Mouse (Mus musculus): Measurements from ENCODE around the gene Ppp1r9b. TPM values are rescaled to one million over a fixed set of nuclear protein-coding genes. Genes with fewer than 3 reads are reported as not detected.

The Ppp1r9b gene
- polyA plus RNA-seq, 1 experiment from 2014 or later, result 8.6 TPM

DNA sequence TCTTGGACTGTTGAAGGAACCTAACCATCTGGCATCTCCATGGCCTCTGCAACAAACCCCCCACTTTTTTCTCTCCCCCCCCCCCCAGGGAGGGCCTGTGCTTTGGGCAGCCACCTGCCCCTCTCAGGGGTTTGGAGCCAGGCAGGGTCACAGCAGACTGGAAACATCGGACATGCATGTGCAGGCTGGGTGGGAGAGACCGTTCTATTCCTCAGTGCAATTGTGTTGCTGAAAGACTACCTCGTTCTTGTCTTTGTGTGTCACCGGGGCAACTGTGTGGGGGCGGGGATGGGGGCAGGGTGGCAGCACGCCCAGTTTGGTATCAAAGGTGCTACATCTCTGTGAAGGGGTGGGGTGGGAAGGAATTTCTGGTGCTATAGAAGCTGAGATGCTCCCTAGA, 38.7 kb upstream of the Ppp1r9b start:
- no peak for ATAC-seq (ENCODE audit: insufficient number of reproducible peaks, insufficient read depth, low FRiP score, low read depth)
- Histone ChIP-seq H3K9ac (ENCODE audit: low read length) (no peak overlapping the region), H3K4me2 (ENCODE audit: low read length) (no peak overlapping the region), H3K36me3 (ENCODE audit: control insufficient read depth, insufficient read depth, low read length) (peaks cover 29% of the 10 kb centered on the region), H3K27ac (replicated peaks in 1 of 2; ENCODE audit: control insufficient read depth in 1 of 2, insufficient read depth in 1 of 2, low read depth in 2 of 2, low read length in 2 of 2) (peak overlapping the region in 1 of 2 experiments; percentile 35; a peak in 1 of 4 replicates), H3K4me1 (ENCODE audit: control insufficient read depth in 2 of 2, insufficient read depth in 2 of 2, low read length in 2 of 2) (peaks cover 4% of the 10 kb centered on the region in 2 experiments; a peak in 2 of 4 replicates), H3K9me3 (ENCODE audit: control insufficient read depth, low read length) (no peaks in the 10 kb centered on the region), H3K4me3 (ENCODE audit: control insufficient read depth in 1 of 2, insufficient read depth in 1 of 2, low read depth in 1 of 2, low read length in 2 of 2) (no peak overlapping the region), H3K27me3 (ENCODE audit: control insufficient read depth, insufficient read depth, low read length) (no peaks in the 10 kb centered on the region; the same call in none of the 2 replicates)
- WGBS, result 13% methylated on average over 6 of the region's 6 CpGs

- H3K27me3 ChIP-seq (ENCODE audit: control insufficient read depth, insufficient read depth, low read length), result no peaks in the 10 kb centered on the region; the same call in none of the 2 replicates
- peak overlapping the region in 1 of 2 experiments; percentile 20; a peak in 2 of 4 replicates for H3K4me3 ChIP-seq (ENCODE audit: control insufficient read depth in 1 of 2, insufficient read depth in 1 of 2, low read depth in 1 of 2, low read length in 2 of 2)
- H3K36me3 ChIP-seq (ENCODE audit: control insufficient read depth, insufficient read depth, low read length), result peaks cover 12% of the 10 kb centered on the region; the same call in 1 of the 2 replicates
- no peak overlapping the region for H3K4me2 ChIP-seq (ENCODE audit: low read length)
- H3K27ac ChIP-seq (replicated peaks in 1 of 2; ENCODE audit: control insufficient read depth in 1 of 2, insufficient read depth in 1 of 2, low read depth in 2 of 2, low read length in 2 of 2), result peak overlapping the region; percentile 48 to 67; a peak in 3 of 4 replicates
- 62% methylated on average over 9 of the region's 9 CpGs for WGBS
- H3K4me1 ChIP-seq (ENCODE audit: control insufficient read depth in 2 of 2, insufficient read depth in 2 of 2, low read length in 2 of 2), result peaks cover 4 to 11% of the 10 kb centered on the region in 2 experiments; a peak in 2 of 4 replicates
- no peak for ATAC-seq (ENCODE audit: insufficient number of reproducible peaks, insufficient read depth, low FRiP score, low read depth)
- H3K9ac ChIP-seq (ENCODE audit: low read length), result peak overlapping the region; percentile 36
- H3K9me3 ChIP-seq (ENCODE audit: control insufficient read depth, low read length), result no peaks in the 10 kb centered on the region
Measured at GRCm38 (mm10) chr11:94955103-94955502, 35.7 kb upstream of the Ppp1r9b start.

DNA sequence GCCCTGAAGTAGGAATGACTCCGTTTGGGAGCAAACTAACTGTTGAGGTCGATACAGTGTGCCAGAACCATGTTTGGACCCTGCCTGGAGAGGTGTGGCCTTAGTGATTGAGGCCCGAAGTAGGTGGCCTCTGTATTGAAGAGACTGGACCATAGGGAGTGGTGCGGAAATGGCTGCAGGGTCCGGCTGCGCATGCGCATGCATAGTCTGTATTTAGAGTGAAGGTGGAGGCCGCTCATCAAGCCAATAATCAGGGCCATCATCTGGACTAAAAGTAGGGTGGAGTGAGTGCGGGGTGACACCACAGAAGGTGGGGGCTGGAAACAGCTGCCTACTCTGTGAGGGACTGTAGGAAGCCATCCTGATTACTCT, 33.2 kb upstream of the Ppp1r9b start:
- Histone ChIP-seq H3K9ac (ENCODE audit: low read length) (no peak overlapping the region), H3K4me1 (ENCODE audit: control insufficient read depth in 2 of 2, insufficient read depth in 2 of 2, low read length in 2 of 2) (peaks cover 0 to 8% of the 10 kb centered on the region in 2 experiments; a peak in 2 of 4 replicates), H3K27ac (replicated peaks in 1 of 2; ENCODE audit: control insufficient read depth in 1 of 2, insufficient read depth in 1 of 2, low read depth in 2 of 2, low read length in 2 of 2) (peak overlapping the region; percentile 82), H3K9me3 (ENCODE audit: control insufficient read depth, low read length) (no peaks in the 10 kb centered on the region), H3K4me2 (ENCODE audit: low read length) (0 out of 2 replicates have a peak overlapping the region, but pooled peaks have one; percentile 8), H3K27me3 (ENCODE audit: control insufficient read depth, insufficient read depth, low read length) (no peaks in the 10 kb centered on the region; the same call in none of the 2 replicates), H3K36me3 (ENCODE audit: control insufficient read depth, insufficient read depth, low read length) (no peaks in the 10 kb centered on the region), H3K4me3 (ENCODE audit: control insufficient read depth in 1 of 2, insufficient read depth in 1 of 2, low read depth in 1 of 2, low read length in 2 of 2) (no peak overlapping the region)
- 77% methylated on average over 9 of the region's 9 CpGs for WGBS
- ATAC-seq (ENCODE audit: insufficient number of reproducible peaks, insufficient read depth, low FRiP score, low read depth), result 0 out of 2 replicates have a peak, but pooled peaks have one; percentile 12

- peak overlapping the region; percentile 82 for H3K27ac ChIP-seq (replicated peaks in 1 of 2; ENCODE audit: control insufficient read depth in 1 of 2, insufficient read depth in 1 of 2, low read depth in 2 of 2, low read length in 2 of 2)
- no peak overlapping the region for H3K4me3 ChIP-seq (ENCODE audit: control insufficient read depth in 1 of 2, insufficient read depth in 1 of 2, low read depth in 1 of 2, low read length in 2 of 2)
- H3K4me2 ChIP-seq (ENCODE audit: low read length), result 0 out of 2 replicates have a peak overlapping the region, but pooled peaks have one; percentile 8
- peak; percentile 23; the same call in 1 of the 2 replicates for ATAC-seq (ENCODE audit: insufficient number of reproducible peaks, insufficient read depth, low FRiP score, low read depth)
- H3K27me3 ChIP-seq (ENCODE audit: control insufficient read depth, insufficient read depth, low read length), result no peaks in the 10 kb centered on the region; the same call in none of the 2 replicates
- H3K4me1 ChIP-seq (ENCODE audit: control insufficient read depth in 2 of 2, insufficient read depth in 2 of 2, low read length in 2 of 2), result peaks cover 0 to 12% of the 10 kb centered on the region in 2 experiments; a peak in 2 of 4 replicates
- H3K9me3 ChIP-seq (ENCODE audit: control insufficient read depth, low read length), result no peaks in the 10 kb centered on the region
- H3K9ac ChIP-seq (ENCODE audit: low read length), result no peak overlapping the region
- WGBS, result 22% methylated on average over 8 of the region's 8 CpGs
- H3K36me3 ChIP-seq (ENCODE audit: control insufficient read depth, insufficient read depth, low read length), result no peaks in the 10 kb centered on the region
Measured at GRCm38 (mm10) chr11:94958065-94958858, 32.6 kb upstream of the Ppp1r9b start.

- Histone ChIP-seq H3K4me2 (ENCODE audit: low read length) (no peak overlapping the region), H3K9me3 (ENCODE audit: control insufficient read depth, low read length) (no peaks in the 10 kb centered on the region), H3K27me3 (ENCODE audit: control insufficient read depth, insufficient read depth, low read length) (no peaks in the 10 kb centered on the region), H3K36me3 (ENCODE audit: control insufficient read depth, insufficient read depth, low read length) (no peaks in the 10 kb centered on the region), H3K4me1 (ENCODE audit: control insufficient read depth in 2 of 2, insufficient read depth in 2 of 2, low read length in 2 of 2) (peaks cover 0 to 12% of the 10 kb centered on the region in 2 experiments; a peak in 2 of 4 replicates), H3K9ac (ENCODE audit: low read length) (no peak overlapping the region), H3K27ac (replicated peaks in 1 of 2; ENCODE audit: control insufficient read depth in 1 of 2, insufficient read depth in 1 of 2, low read depth in 2 of 2, low read length in 2 of 2) (no peak overlapping the region), H3K4me3 (ENCODE audit: control insufficient read depth in 1 of 2, insufficient read depth in 1 of 2, low read depth in 1 of 2, low read length in 2 of 2) (no peak overlapping the region)
- WGBS, result 65% methylated on average over 5 of the region's 5 CpGs
- 0 out of 2 replicates have a peak, but pooled peaks have one; percentile 33 for ATAC-seq (ENCODE audit: insufficient number of reproducible peaks, insufficient read depth, low FRiP score, low read depth)
Measured at GRCm38 (mm10) chr11:94962534-94963101, 28.2 kb upstream of the Ppp1r9b start.

- 47% methylated on average over 4 of the region's 4 CpGs for WGBS
- no peak within 1 kb of the TSS for H3K4me3 ChIP-seq (ENCODE audit: control insufficient read depth in 1 of 2, insufficient read depth in 1 of 2, low read depth in 1 of 2, low read length in 2 of 2)
- H3K4me1 ChIP-seq (ENCODE audit: control insufficient read depth in 2 of 2, insufficient read depth in 2 of 2, low read length in 2 of 2), result peaks cover 2 to 6% of the 10 kb centered on the region in 2 experiments; a peak in 2 of 4 replicates
- no peaks in the 10 kb centered on the region for H3K9me3 ChIP-seq (ENCODE audit: control insufficient read depth, low read length)
- no peak within 1 kb of the TSS for H3K27ac ChIP-seq (replicated peaks in 1 of 2; ENCODE audit: control insufficient read depth in 1 of 2, insufficient read depth in 1 of 2, low read depth in 2 of 2, low read length in 2 of 2)
- no peaks in the 10 kb centered on the region for H3K36me3 ChIP-seq (ENCODE audit: control insufficient read depth, insufficient read depth, low read length)
- H3K4me2 ChIP-seq (ENCODE audit: low read length), result no peak within 1 kb of the TSS
- no peak within 1 kb of the TSS for H3K9ac ChIP-seq (ENCODE audit: low read length)
- H3K27me3 ChIP-seq (ENCODE audit: control insufficient read depth, insufficient read depth, low read length), result no peaks in the 10 kb centered on the region
- no peak for ATAC-seq (ENCODE audit: insufficient number of reproducible peaks, insufficient read depth, low FRiP score, low read depth)
Measured at GRCm38 (mm10) chr11:94967419-94967818, 23.4 kb upstream of the Ppp1r9b start, which contains the start of gene Hils1. Gene Hils1, plus strand, starts transcription at chr11:94967593.

DNA sequence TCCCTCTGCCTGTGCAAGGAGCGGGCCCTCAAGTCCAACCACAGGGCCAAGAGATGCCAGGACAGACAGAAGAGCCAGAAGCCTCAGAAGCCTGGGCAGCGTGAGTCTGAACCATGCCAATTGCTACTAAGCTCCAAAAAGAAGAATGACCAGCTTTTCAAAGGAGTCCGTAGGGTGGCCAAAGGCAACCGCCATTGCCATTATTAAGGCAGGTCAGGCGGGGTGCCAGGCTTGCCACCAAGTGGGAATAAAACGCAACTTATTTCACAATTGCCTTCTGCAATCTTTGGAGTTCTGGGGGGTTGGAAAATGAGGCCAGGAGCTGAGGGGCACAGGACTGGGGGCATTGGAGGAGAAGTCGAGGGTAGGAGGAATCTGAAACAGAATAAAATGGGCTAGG, 22.6 kb upstream of the Ppp1r9b start:
- WGBS, result 88% methylated on average over 7 of the region's 7 CpGs
- no peaks in the 10 kb centered on the region for H3K36me3 ChIP-seq (ENCODE audit: control insufficient read depth, insufficient read depth, low read length)
- no peak overlapping the region for H3K27ac ChIP-seq (replicated peaks in 1 of 2; ENCODE audit: control insufficient read depth in 1 of 2, insufficient read depth in 1 of 2, low read depth in 2 of 2, low read length in 2 of 2)
- H3K9me3 ChIP-seq (ENCODE audit: control insufficient read depth, low read length), result no peaks in the 10 kb centered on the region
- peaks cover 5 to 7% of the 10 kb centered on the region in 2 experiments; a peak in 2 of 4 replicates for H3K4me1 ChIP-seq (ENCODE audit: control insufficient read depth in 2 of 2, insufficient read depth in 2 of 2, low read length in 2 of 2)
- H3K4me3 ChIP-seq (ENCODE audit: control insufficient read depth in 1 of 2, insufficient read depth in 1 of 2, low read depth in 1 of 2, low read length in 2 of 2), result no peak overlapping the region
- H3K4me2 ChIP-seq (ENCODE audit: low read length), result no peak overlapping the region
- ATAC-seq (ENCODE audit: insufficient number of reproducible peaks, insufficient read depth, low FRiP score, low read depth), result no peak
- H3K27me3 ChIP-seq (ENCODE audit: control insufficient read depth, insufficient read depth, low read length), result no peaks in the 10 kb centered on the region
- no peak overlapping the region for H3K9ac ChIP-seq (ENCODE audit: low read length)
